Mouse (Mus musculus) MEL (cell line): ENCODE data around the gene Scamp5. TPM values are rescaled to one million over a fixed set of nuclear protein-coding genes. Genes with fewer than 3 reads are reported as not detected.

Source experiments
- DNase-seq: peaks from one replicate; pipeline ENCODE4 v3.0.0; 2011; ENCODE audit warnings: low read depth, low spot score
- H3K27ac ChIP-seq: 2 replicates; pipeline ENCODE4 v1.5.1; 2012; ENCODE audit warnings: low read depth, mild to moderate bottlenecking, control low read depth, low read length, moderate library complexity; ENCODE audit not compliant: control insufficient read depth
- H3K27me3 ChIP-seq, 2 experiments: fragments of 150-350 bp in 1 of 2; sonication (generic) in 1 of 2; 2 replicates each; pipeline ENCODE4 v1.6.1; 2012; ENCODE audit warnings: low read length in 2 of 2, mild to moderate bottlenecking in 2 of 2, improper control_type of control experiment in 1 of 2, moderate library complexity in 1 of 2; ENCODE audit not compliant: insufficient read depth in 2 of 2, control insufficient read depth in 1 of 2
- H3K36me3 ChIP-seq, 2 experiments: 2 replicates each; pipeline ENCODE4 v1.6.1; 2012 to 2014; ENCODE audit warnings: low read length in 2 of 2, improper control_type of control experiment in 1 of 2, inconsistent platforms in 1 of 2, mild to moderate bottlenecking in 1 of 2; ENCODE audit not compliant: insufficient read depth in 2 of 2, control insufficient read depth in 1 of 2
- H3K4me1 ChIP-seq, 2 experiments: fragments of 150-350 bp in 1 of 2; sonication (generic) in 1 of 2; 2 replicates each; pipeline ENCODE4 v1.6.1; 2012; ENCODE audit warnings: low read length in 2 of 2, improper control_type of control experiment in 1 of 2, mild to moderate bottlenecking in 1 of 2; ENCODE audit not compliant: insufficient read depth in 2 of 2, control insufficient read depth in 1 of 2
- H3K4me3 ChIP-seq, 2 experiments: fragments of 150-350 bp in 1 of 2; sonication (generic) in 1 of 2; 2 replicates each; pipeline ENCODE4 v1.5.1; 2012; ENCODE audit warnings: low read depth in 2 of 2, low read length in 2 of 2, mild to moderate bottlenecking in 2 of 2, moderate library complexity in 2 of 2, control low read depth in 1 of 2, improper control_type of control experiment in 1 of 2; ENCODE audit not compliant: control insufficient read depth in 1 of 2, insufficient read depth in 1 of 2
- H3K79me2 ChIP-seq: 2 replicates; pipeline ENCODE4 v1.6.1; 2012; ENCODE audit warnings: mild to moderate bottlenecking, low read length, moderate library complexity; ENCODE audit not compliant: control insufficient read depth, poor library complexity, insufficient read depth
- H3K9ac ChIP-seq: 2 replicates; pipeline ENCODE4 v1.6.1; 2012; ENCODE audit warnings: low read depth, mild to moderate bottlenecking, control low read depth, low read length, moderate library complexity; ENCODE audit not compliant: control insufficient read depth, poor library complexity, severe bottlenecking
- H3K9me3 ChIP-seq: fragments of 150-350 bp; sonication (generic); replicated peaks from 2 replicates; pipeline ENCODE4 v1.6.1; 2012; ENCODE audit warnings: mild to moderate bottlenecking, low read length, improper control_type of control experiment, moderate library complexity; ENCODE audit not compliant: insufficient read depth
- CHD2 ChIP-seq: IDR thresholded peaks from 2 replicates; pipeline ENCODE4 v1.6.1; 2011; ENCODE audit warnings: low read length, improper control_type of control experiment
- ELF1 ChIP-seq: IDR thresholded peaks from 2 replicates; pipeline ENCODE4 v1.6.1; 2014; ENCODE audit warnings: low read depth, mild to moderate bottlenecking, inconsistent platforms, low read length, improper control_type of control experiment, moderate library complexity
- EP300 ChIP-seq, 2 experiments: IDR thresholded peaks; 2 replicates each; pipeline ENCODE4 v1.6.1; 2011; ENCODE audit warnings: improper control_type of control experiment in 2 of 2, low read length in 2 of 2, low read depth in 1 of 2, mild to moderate bottlenecking in 1 of 2
- HCFC1 ChIP-seq: IDR thresholded peaks from 2 replicates; pipeline ENCODE4 v1.6.1; 2012; ENCODE audit warnings: low read depth, mild to moderate bottlenecking, inconsistent platforms, low read length, improper control_type of control experiment, moderate library complexity
- KAT2A ChIP-seq: conservative IDR thresholded peaks from 2 replicates; pipeline ENCODE4 v1.6.1; 2012; ENCODE audit warnings: low read depth, low read length, improper control_type of control experiment, inconsistent platforms
- MAX ChIP-seq: IDR thresholded peaks from 2 replicates; pipeline ENCODE4 v1.6.1; 2011; ENCODE audit warnings: low read length, improper control_type of control experiment
- MAZ ChIP-seq: IDR thresholded peaks from 2 replicates; pipeline ENCODE4 v1.6.1; 2012; ENCODE audit warnings: low read depth, mild to moderate bottlenecking, inconsistent platforms, low read length, improper control_type of control experiment
- MXI1 ChIP-seq: IDR thresholded peaks from 2 replicates; pipeline ENCODE4 v1.6.1; 2011; ENCODE audit warnings: mild to moderate bottlenecking, low read depth, low read length, improper control_type of control experiment
- MYB ChIP-seq: IDR thresholded peaks from 2 replicates; pipeline ENCODE4 v1.6.1; 2011; ENCODE audit warnings: mild to moderate bottlenecking, low read depth, low read length, improper control_type of control experiment
- MYC ChIP-seq: IDR thresholded peaks from 2 replicates; pipeline ENCODE4 v1.6.1; 2011; ENCODE audit warnings: low read depth, mild to moderate bottlenecking, low read length, improper control_type of control experiment, moderate library complexity
- NELFE ChIP-seq: IDR thresholded peaks from 2 replicates; pipeline ENCODE4 v1.6.1; 2011; ENCODE audit warnings: low read depth, low read length, improper control_type of control experiment
- NRF1 ChIP-seq: IDR thresholded peaks from 2 replicates; pipeline ENCODE4 v1.6.1; 2014; ENCODE audit warnings: low read depth, mild to moderate bottlenecking, inconsistent platforms, low read length, improper control_type of control experiment, moderate library complexity; ENCODE audit not compliant: poor library complexity, insufficient read depth, severe bottlenecking
- POLR2A ChIP-seq, 2 experiments: IDR thresholded peaks; 2 replicates each; pipeline ENCODE4 v1.6.1; 2011 to 2012; ENCODE audit warnings: low read length in 2 of 2, mild to moderate bottlenecking in 2 of 2, control low read depth in 1 of 2, improper control_type of control experiment in 1 of 2, low read depth in 1 of 2, moderate library complexity in 1 of 2; ENCODE audit not compliant: control insufficient read depth in 1 of 2, insufficient read depth in 1 of 2, poor library complexity in 1 of 2
- POLR2AphosphoS2 ChIP-seq: IDR thresholded peaks from 2 replicates; pipeline ENCODE4 v1.6.1; 2011; ENCODE audit warnings: low read length, improper control_type of control experiment
- RAD21 ChIP-seq: IDR thresholded peaks from 2 replicates; pipeline ENCODE4 v1.6.1; 2011; ENCODE audit warnings: mild to moderate bottlenecking, low read depth, low read length, improper control_type of control experiment
- SIN3A ChIP-seq: IDR thresholded peaks from 2 replicates; pipeline ENCODE4 v1.6.1; 2012; ENCODE audit warnings: low read length, improper control_type of control experiment, inconsistent platforms
- SMC3 ChIP-seq: IDR thresholded peaks from 2 replicates; pipeline ENCODE4 v1.6.1; 2011; ENCODE audit warnings: low read depth, low read length, improper control_type of control experiment
- TBP ChIP-seq: IDR thresholded peaks from 2 replicates; pipeline ENCODE4 v1.8.0; 2011; ENCODE audit warnings: low read depth, low read length, improper control_type of control experiment
- TCF12 ChIP-seq: IDR thresholded peaks from 2 replicates; pipeline ENCODE4 v1.6.1; 2014; ENCODE audit warnings: low read depth, mild to moderate bottlenecking, inconsistent platforms, low read length, improper control_type of control experiment, moderate library complexity
- UBTF ChIP-seq: IDR thresholded peaks from 2 replicates; pipeline ENCODE4 v1.6.1; 2012; ENCODE audit warnings: low read depth, mild to moderate bottlenecking, inconsistent platforms, low read length, improper control_type of control experiment, moderate library complexity, borderline replicate concordance; ENCODE audit not compliant: insufficient read depth
- USF2 ChIP-seq, 2 experiments: IDR thresholded peaks; 2 replicates each; pipeline ENCODE4 v1.6.1; 2011 to 2012; ENCODE audit warnings: improper control_type of control experiment in 2 of 2, low read length in 2 of 2, borderline replicate concordance in 1 of 2, inconsistent platforms in 1 of 2, low read depth in 1 of 2, mild to moderate bottlenecking in 1 of 2; ENCODE audit not compliant: insufficient read depth in 1 of 2
- polyA plus RNA-seq, 2 experiments: library from polyadenylated mRNA; stranded (reverse) in 1 of 2; unstranded in 1 of 2; fragments of >175 nt in 1 of 2; fragments of >200 nt in 1 of 2; gene quantifications; 2 replicates each; pipeline versions ENCODE4 v1.2.1 to v1.2.4; 2012; ENCODE audit warnings: low replicate concordance in 2 of 2, low read depth in 1 of 2; ENCODE audit not compliant: insufficient read length in 2 of 2, insufficient read depth in 1 of 2, missing spikeins in 1 of 2
- total RNA-seq: library from RNA; depleted of rRNA; stranded (reverse); fragments of 300-350 nt; gene quantifications from 2 replicates; pipeline ENCODE4 v1.2.3, GENCODE M21; 2012; rRNA removed

Scamp5 gene
- total RNA-seq: 1.9 and 2.3 TPM in 2 replicates
- 1 to 10 TPM in 1 of 2 experiments, not detected in 1; 4.3 TPM for polyA plus RNA-seq

- Histone ChIP-seq H3K4me1 (peaks cover 0 to 8% of the 10 kb centered on the region in 2 experiments; a peak in 2 of 4 replicates), H3K36me3 (no peaks in the 10 kb centered on the region), H3K9me3 (no peaks in the 10 kb centered on the region), H3K9ac (peak within 1 kb of the TSS; percentile 67), H3K4me3 (peak within 1 kb of the TSS; percentile 12 to 60; a peak in 3 of 4 replicates), H3K27ac (no peak within 1 kb of the TSS), H3K79me2 (no peaks in the 10 kb centered on the region; the same call in 1 of the 2 replicates), H3K27me3 (peaks cover 0 to 1% of the 10 kb centered on the region in 2 experiments; a peak in 1 of 4 replicates)
- TF ChIP-seq NRF1 (peak; percentile 40; the same call in 1 of the 2 replicates), KAT2A (no peak), CHD2 (peak; percentile 99), POLR2AphosphoS2 (no peak), EP300 (IDR thresholded peaks at IDR 0.05; ENCODE audit: low read depth in 1 of 2, low read length in 2 of 2) (no peak), NELFE (no peak), MXI1 (peak; percentile 93), HCFC1 (peak; percentile 59; the same call in 1 of the 2 replicates), ELF1 (no peak), MYB (no peak), TBP (no peak), UBTF (no peak), TCF12 (no peak), USF2 (IDR thresholded peaks at IDR 0.05; ENCODE audit: borderline replicate concordance in 1 of 2, insufficient read depth in 1 of 2, low read depth in 1 of 2, low read length in 2 of 2) (no peak), RAD21 (no peak), SMC3 (no peak), MYC (no peak), MAX (peak; percentile 53; the same call in 1 of the 2 replicates), POLR2A (IDR thresholded peaks at IDR 0.05; ENCODE audit: control insufficient read depth in 1 of 2, insufficient read depth in 1 of 2, low read depth in 1 of 2, low read length in 2 of 2, poor library complexity in 1 of 2) (no peak), MAZ (no peak; the same call in 1 of the 2 replicates), SIN3A (peak; percentile 95)
- peak; percentile 94 for DNase-seq
Measured at GRCm38 (mm10) chr9:57467896-57468549, at the start of gene Scamp5. Gene Scamp5 (minus strand): TSS chr9:57468060.
